Mouse (Mus musculus) MEL-GATA-1-ER (cell line): ENCODE results near the gene Actc1.

Experiments
- DNase-seq: peaks from one replicate; pipeline ENCODE4 v3.0.0-alpha.2; 2012; ENCODE audit warnings: low read depth; ENCODE audit errors: extremely low read depth

Actc1 gene

DNA sequence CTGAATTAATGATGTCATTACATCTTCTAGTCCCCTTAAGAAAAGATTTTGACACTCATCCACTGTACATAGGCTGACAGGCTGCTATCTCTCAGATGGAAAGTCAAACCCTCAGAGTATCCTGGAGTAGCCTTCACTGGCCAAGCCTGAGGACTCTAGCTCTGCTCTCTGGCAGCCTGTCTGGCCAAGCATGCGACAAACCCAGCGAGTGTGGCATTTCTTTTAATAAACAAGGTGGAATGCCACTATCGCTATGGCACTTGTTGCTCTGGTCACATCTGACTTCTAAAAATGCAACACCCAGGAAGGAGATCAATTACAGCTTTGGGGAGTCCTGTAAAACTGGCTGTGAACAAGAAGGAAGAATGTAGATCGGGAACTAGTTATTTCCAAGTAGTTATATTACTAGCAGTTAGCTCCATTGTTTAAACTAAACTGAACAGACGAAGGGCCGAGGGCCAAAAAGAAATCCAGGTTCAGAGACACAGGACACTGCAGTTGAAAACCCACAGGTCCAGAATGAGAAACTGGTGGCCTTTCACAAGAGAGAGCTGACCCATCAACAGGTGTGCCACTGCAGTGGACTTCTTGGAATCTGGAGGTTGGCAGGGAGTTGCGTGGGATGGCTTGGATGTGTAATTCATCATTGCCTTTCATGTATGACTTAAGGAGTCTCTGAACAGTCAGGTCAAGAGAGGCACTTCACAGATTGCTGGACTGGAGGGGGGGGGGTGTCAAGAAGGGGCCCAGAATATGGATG, 2.1 kb downstream of the Actc1 start:
- DNase-seq = no peak

DNA sequence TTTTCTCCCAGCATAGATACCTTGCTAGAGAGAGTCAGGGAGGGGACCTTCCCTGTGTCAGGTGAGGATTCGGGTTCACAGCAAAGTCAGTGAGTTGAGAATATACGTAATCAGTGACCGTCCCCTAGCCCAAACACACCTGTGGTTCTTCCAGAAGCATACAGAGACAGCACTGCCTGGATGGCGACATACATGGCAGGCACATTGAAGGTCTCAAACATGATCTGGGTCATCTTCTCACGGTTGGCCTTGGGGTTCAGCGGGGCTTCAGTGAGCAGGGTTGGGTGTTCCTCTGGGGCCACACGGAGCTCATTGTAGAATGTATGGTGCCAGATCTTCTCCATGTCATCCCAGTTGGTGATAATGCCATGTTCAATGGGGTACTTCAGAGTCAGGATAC, 3.2 kb downstream of the Actc1 start:
- DNase-seq = no peak

GRCm38 (mm10) chr2:114049372-114049771, 4.0 kb downstream of the Actc1 start:
- peak; percentile 41 for DNase-seq

GRCm38 (mm10) chr2:114047960-114048611, 5.3 kb downstream of the Actc1 start:
- no peak for DNase-seq

DNA sequence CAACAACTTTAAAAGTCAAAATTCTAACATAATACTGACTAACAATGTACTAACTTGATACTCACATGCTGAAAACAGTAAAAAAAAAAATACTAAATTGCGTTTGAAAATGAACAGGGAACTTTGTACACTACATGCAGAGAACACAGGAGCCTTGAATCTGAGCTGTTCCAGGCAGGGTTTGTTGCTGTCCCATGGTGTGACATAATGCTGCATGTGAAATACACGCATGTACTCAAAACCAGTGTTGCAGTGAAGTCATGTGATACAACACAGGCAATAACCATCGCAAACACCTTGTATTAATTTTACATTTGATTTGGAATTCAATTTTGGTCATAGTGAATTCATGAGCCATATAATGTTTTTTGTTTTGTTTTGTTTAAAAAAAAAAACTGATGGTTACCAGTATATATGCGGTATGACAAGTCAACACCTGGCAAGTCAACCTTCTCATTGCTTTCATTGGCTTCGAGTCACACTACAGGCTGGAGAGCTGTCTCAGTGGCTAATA, 7.1 kb downstream of the Actc1 start:
- no peak for DNase-seq

DNA sequence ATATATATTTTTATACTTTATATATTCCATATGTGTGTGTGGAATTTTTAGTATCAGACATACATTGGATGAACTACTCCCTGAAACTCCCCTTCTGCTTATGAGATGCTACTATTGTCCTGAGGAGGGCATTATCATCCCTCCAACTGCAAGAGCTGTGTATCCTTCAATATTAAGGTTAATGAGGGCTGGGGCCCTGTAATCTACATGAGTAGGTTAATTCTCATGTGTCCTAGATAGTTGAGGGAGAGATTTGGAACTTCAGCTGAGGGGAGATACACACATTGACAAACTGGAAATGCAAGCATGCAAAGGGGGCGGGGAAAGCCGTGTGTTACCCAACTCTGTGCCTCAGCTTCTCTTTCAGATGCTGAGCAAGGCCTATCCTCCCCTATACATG, 15.4 kb downstream of the Actc1 start:
- DNase-seq = no peak

- no peak for DNase-seq
These were observed 21.1 kb downstream of the Actc1 start for GRCm38 (mm10) chr2:114032259-114032658.

DNA sequence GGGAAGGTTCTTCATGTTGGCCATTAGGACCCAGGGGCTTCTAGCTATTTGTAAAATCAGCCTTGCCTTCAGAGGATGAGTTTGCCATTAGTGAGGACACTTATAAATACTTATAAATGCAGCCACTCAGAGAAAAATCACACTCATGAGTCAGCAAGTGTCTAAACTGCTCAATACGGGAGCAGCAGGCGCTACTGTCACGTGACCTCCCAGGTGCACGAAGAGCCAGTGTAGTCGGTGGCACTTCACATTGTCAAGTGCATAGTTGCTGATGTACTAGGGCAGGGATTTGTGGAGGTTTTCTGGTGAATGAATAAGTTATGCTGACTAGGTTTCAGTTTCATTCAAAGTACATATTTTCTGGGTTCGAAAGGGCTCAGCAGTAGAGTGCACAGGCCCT, 30.0 kb downstream of the Actc1 start:
- DNase-seq = no peak

- DNase-seq = no peak
These were observed 33.2 kb downstream of the Actc1 start for GRCm38 (mm10) chr2:114020210-114020563.

GRCm38 (mm10) chr2:114019474-114020209, 33.7 kb downstream of the Actc1 start:
- DNase-seq = no peak

DNA sequence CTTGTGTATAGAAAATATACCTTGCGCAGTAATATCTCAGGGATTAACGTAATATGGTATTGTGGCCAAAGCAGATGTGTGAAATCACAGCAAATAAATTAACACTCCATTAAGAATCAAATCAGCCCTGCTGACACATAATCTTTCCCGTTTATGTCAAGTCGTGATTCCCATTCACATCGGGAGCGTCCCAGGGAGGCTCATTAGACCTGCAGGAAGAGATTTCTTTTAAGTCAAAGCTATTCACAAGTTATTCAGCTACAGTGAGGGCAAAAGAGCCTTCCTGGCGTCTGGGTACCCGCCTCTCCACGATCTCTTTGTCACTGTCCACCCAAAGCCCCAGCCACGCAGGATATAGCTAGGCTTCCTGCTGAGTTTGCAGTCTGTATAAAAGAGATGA, 35.2 kb downstream of the Actc1 start:
- DNase-seq = no peak

DNA sequence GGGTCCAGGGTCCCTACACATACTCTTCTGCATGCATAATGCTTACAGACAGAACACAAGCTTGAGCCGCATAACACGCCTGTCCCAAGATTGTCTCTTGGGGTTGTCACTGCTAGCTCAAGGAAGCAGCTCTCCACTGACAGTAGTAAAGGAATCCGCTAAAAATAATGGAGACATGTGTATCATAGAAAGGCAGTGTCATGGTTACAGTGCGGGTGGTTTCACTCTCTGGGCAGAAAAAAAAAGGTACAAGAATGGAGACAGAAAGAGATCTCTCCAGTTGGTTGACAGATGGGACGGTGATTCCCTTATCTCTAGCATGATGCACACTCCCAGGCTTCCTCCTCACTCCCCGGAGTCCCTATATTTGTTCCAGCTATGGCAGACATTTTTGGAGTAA, 38.5 kb downstream of the Actc1 start:
- no peak for DNase-seq

- DNase-seq = no peak
These were observed 39.5 kb downstream of the Actc1 start for GRCm38 (mm10) chr2:114013846-114014245.

DNA sequence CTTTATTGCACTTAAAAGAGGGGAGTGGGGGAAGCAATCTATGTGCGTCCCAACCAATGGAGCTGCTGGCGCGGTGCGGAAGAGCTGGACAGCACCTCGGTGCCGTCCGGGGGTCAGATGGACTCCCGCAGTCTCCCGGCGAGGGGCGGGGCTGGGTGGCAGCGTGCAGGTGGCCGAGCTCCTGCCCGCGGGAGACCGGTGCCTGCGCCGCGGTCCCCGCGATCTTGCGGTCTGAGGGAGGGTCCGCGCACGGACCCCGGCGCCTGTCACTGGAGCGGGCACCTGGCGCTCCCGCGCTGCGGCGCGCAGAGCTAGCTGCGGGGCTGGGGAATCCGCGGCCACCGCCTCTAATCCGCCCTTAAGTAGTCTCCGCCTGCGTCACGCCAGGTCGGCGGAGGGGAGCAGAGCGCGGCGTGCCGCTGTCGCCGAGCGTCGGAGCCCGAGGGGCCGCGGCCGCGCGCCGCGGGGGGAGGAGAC, 40.0 kb downstream of the Actc1 start, which contains the start of gene Gjd2:
TSS of gene Gjd2 (minus strand) at position 325 of the 477 bp plus-strand sequence.
- DNase-seq = no peak

- no peak for DNase-seq
These were observed 40.6 kb downstream of the Actc1 start for GRCm38 (mm10) chr2:114012749-114013211.

GRCm38 (mm10) chr2:114011838-114012237, 41.5 kb downstream of the Actc1 start:
- DNase-seq = no peak

DNA sequence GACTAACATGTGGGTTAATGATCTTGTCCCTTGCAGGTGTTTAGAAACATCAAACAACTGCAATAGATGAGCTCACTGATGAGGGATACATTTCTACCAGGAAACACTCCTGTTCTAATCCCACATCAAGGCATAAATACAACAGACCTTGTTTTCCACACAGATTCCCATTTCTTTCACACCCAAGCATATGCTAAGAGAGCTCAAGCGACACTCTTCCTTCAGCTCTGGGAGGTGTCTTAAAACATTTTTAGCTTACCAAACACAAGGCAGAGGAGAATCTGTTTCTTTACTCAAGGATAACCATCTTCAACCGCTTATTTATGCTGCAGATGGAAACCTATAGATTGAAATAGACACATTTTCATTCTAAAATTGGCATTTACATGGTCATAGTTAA, 45.0 kb downstream of the Actc1 start:
- DNase-seq = no peak

- DNase-seq = no peak
These were observed 55.9 kb downstream of the Actc1 start for GRCm38 (mm10) chr2:113997484-113997883.
